Mouse (Mus musculus) cerebellum, postnatal 4 days (tissue): ENCODE results near the gene Noc4l.

Source experiments
- DNase-seq, 2 experiments: peaks; one replicate each; pipeline ENCODE4 v3.0.0; 2022; ENCODE audit warnings: low spot score in 2 of 2, mixed read lengths in 1 of 2

Noc4l gene

DNA sequence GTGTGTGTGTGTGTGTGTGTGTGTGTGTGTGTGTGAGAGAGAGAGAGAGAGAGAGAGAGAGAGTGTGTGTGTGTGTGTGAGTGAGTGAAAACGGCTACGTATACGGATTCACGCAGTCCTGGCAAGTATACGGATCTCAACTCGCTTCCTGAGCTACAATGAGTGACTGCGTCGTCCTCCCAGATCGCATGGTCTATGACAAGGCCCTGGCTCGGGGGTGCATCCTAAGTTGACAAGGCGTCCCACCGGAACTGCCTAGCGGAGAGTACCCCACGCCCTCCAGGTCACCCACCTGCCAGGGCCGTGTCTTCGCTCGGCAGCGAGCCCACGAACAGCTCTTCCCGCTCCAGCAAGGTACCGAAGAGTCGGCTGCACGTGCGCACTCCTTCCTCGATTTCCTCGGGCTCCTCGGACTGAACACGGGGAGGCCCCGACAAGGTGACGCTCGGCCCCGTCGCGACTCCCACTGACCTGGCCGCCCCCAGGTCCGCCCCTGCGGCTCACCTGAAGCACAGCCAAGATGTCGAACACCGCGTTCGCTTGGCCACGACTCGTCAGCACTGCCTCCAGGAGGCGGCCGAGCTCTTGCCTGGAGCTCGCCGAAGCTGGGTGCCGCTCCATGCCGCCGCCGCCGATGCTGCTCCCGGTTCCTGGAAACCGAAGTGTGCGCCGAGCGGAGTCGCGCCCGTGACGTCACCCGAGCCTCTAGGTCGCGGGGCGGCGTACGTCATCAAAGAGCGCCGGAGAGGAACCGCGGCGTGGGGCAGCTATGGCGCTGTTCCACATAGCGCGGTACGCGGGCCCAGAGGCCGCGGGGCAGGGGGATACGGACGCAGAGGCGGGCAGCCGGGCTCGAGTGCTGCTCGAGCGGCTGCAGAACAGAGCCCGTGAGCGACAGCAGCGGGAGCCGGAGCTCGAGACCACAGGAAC lies at the start of gene Noc4l, which contains the start of gene Ddx51:
TSS of gene Noc4l (minus strand) at position 699 of the 930 bp plus-strand sequence.
TSS of gene Ddx51 (plus strand) at position 733 of the 930 bp plus-strand sequence.
- peak; percentile 98 to 99 for DNase-seq

DNA sequence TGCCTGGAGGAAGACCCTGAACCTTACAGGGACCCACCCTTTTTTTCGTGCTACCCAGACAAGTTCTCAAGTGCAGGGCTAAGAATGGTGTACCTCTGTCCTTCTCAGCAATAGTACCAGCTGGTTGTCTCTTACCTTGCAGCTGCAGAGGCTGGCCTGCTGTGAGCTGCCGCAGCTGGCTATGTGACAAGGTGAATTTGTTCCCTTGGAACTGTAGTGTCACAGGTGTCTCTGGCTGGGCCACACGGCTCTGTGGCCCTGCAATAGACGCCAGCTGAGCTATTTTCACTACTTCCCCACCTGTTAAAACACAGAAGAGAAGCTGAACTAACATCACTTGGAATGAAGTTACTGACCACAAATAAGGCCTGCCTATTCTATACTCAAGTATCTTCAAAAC lies 45.4 kb upstream of the Noc4l start:
- no peak for DNase-seq

DNA sequence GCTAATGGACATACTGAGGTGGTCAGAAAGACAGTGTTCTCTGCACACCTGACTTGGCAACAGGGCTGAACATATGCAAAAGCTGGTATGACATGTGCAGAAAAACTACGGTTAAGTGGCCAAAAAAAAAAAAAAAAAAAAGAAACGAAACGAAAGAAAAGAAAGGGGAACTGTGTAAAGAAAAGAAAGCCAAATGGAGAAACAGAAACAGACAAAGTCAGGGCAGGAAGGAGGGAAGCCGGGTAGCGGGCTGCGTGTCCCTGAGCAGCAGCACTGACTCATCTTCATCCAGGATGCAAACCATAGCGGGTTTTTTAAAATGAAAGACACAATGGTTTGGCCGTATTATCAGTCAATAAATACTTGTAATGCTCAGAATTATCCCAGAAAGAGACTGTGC lies 28.8 kb upstream of the Noc4l start:
- no peak for DNase-seq

DNA sequence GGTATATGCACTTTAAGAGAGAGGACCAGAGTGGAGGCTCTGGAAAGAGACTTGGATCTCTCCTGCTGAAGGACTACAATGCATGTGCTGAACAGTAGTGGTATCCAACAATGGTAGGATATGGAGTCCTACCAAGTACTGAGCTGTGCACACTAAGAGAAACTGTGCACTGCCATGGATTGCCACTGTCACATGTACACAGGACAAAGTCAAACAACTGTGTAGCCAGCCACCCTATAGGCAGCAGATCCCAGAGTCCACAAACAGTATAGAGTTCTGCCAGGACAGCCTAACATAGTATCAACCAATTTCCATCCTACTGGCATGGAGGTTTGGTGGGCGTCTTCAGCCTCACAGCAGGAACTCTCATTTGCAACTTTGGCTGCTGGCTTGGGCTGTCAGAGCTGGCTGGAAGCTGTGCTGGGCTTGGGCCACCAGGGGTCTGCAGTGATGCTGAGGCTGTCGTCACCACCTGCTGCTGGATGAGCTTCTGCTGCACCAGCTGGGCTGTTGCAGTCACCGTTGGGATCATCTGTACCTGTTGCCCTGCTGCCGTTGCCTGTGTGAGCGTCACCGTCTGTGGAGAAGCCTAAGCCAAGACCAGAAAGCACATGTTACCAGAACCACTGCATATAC lies 12.4 kb upstream of the Noc4l start:
- no peak for DNase-seq

DNA sequence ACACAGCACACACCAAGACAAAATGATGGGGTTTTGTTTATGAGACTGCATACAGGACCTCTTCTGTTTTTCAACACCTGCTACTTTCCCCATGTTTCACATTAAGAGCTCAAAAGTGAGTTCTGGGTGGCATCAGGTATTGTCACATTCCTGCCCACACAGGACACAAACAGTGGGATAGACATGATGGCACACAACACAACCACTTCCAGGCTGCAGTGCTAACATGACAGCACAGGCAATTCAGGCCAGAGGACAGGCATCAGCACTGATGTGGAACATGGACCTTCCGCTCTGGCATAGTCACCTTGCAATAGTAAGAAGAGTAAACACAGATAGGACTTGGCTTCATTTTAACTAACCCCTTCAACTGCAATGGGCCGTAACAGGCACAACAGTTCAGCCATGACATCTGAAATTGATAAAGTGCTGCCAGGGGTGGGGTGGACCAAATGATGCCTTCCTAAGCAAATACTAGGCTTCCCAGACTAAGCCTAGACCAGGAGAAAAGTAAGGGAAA lies 11.6 kb upstream of the Noc4l start:
- no peak for DNase-seq

DNA sequence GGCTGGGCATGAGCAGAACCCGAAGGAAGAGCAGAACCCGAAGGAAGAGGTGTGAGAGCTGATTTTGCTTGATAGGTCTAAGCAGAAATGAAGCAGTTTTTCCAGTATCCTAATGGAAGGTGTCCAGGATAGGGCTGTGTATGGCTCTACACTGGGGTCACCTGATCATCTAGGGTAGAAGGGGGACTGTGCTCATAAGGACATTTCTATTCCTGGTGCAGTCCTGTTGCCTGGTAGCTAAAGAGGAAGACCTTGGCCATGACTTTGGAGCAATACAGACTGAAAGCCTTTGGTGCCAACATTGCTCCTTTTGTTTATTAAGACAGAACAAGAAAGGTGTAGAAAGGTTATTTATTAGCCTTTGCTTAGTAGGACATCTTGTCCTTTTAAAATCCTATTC lies 10.8 kb upstream of the Noc4l start:
- DNase-seq = no peak

DNA sequence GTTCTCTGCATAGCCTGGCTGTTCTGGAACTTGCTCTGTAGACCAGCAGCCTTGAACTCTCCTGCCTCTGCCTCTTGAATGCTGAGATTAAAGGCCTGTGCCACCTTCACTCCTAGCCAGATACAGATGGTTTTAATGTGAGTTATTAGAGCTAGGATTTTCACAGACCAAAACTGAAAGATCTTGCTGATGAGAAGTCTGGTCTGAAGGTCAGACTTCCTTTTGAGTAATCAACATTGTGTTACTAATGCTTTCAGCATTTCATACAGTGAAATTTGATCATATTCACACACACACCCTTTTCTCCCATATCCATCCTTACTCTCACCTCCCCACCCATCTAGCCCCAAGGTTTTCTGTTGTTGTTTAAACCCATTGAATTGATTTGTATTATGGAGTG lies 6.5 kb upstream of the Noc4l start:
- no peak for DNase-seq

DNA sequence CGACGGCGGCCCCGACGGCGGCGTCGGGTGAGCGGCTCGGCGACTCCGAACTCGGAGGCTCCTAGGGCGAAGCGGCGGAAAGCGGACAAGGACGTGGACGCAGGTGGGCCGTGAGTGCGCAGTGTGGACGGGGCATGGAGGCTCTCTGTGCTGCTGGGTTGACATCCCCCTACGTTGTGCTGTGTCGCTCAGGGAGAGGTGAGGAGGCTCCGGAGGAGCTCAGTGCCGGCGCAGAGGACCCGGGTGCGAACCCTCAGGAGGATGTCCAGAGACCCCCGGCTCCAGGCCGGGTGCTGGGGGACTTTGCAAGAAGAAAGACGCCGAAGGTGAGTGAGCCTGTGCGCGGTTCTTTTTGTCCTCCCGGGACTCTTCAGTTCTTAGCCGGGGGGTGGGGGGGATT lies 469 bp upstream of the Noc4l start:
- peak in 1 of 2 experiments; percentile 32 for DNase-seq

DNA sequence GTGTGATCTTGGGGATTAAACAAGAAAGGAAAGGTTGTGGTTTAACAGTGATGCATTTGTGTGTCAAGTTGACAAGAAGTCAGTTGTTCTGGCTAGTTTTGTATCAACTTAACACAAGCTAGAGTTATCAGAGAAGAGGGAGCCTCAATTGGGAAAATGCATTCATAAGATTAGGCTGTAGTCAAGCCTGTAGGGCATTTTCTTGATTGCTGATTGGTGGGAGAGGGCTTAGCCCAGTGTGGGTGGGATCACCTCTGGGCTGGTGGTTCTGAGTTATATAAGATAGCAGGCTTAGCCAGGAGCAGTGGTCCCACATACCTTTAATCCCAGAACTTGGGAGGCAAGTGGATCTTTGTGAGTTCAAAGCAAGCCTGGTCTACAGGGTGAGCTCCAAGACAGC lies 6.8 kb downstream of the Noc4l start:
- no peak for DNase-seq

DNA sequence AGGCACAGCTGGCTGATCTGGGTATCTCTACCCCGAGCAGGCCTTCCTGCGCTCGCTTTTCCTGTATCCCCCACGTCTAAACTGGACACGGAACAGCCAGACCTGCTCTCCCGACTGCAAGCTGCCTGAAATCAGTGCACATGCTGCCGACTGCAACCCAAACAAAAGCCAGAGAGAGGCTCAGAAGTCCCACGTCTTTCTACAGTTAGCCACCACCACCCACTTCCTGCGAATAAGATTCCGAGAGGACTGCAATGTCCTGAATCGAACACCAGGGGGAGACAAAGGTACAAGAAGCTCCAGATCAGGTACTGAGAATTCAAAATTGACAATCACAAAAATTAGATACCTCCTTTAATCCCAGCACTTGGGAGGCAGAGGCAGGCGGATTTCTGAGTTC lies 13.8 kb downstream of the Noc4l start:
- DNase-seq = peak; percentile 57 to 72

DNA sequence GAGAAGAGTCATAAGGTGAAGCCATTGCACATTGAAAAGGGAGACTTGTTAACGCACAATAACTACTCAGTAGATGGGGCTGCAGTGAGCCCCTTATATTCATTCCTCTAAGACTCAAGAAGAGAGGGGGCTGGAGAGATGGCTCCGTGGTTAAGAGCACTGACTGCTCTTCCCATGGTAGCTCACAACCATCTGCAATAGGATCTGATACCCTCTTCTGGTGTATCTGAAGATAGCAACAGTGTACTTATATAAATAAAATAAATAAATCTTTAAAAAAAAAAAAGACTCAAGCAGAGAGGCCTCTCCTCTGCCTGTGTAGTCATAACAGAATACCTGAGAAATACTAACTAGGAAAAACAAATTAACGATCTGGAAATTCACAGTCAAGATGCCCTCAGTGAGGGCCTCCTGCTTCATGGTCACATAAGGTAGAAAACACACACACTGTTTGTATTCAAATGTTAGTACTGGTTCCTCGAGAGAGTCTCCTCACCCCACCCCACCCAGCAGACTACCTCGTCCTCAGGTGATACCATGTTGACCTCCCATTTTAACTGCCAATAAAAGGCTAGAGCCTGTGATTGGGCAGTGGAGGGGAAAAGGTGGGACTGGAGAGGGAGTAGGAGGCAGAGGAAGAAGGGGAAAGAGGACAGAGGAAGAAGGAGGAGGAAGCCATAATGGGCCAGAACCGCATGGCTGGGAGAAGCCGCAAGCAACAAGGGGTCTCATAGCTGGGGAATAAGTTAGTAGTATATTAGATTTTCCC lies 14.7 kb downstream of the Noc4l start:
- no peak for DNase-seq

DNA sequence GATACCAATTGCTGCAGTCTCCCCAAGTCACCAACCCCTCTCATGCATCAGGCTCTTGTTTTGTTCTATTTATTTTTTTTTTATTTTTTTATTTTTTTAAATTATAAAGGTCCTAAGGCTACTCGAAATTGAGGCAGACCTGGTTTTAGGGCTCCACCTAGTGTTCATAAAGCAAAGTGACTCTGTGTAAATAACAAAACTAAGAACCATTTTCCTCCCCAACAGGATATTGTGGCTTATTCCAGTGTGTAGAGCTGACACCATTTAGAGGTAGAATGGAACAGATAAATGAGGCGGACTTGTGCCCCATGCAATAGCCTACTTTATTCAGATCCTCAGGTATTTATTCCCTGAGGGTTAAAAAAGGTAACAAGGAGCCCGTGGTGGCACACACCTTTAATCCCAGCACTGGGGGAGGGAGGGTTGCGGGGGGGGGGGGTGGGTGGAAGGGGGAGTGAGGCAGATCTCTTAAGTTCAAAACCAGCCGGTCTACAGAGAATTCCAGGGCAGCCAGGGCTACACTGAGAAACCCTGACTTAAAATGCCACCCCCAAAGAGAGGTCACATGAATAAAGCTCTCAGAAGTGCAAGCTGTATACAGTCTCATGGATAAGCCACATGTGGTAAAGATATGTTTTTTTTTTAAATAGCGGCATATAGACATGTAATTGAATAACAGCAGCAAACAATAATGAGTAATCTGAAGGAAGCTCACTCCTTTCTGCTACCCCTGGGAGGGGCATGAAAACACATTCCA lies 17.1 kb downstream of the Noc4l start:
- DNase-seq = no peak

DNA sequence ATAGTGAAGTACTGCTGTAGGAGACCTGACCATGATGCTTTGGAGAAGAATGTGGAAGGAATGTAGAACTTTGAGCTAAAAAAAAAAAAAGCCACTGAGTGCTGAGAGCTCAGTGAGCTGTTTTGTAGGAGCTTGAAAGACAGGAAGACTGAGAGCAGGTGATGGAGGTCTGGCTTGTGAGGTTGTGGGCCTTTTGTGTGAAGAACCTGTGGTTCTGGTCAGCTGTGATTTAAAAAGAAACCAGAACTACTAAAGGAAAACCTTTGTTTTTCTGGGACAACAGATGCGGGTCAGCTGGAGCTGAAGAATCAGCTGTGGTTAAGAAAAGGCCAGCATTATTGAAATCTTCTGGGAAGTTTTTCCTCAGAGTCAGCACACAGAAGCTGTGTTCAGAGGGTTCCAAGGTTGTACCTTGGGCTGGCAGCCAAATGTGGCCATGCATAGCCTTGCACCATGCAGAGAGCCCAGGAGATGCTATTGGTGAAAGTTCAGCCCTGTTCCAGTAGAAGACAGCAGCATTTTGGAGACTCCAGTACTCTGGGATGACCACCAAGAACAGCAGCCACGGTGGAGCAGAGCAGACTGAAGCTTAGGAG lies 23.6 kb downstream of the Noc4l start:
- no peak for DNase-seq

DNA sequence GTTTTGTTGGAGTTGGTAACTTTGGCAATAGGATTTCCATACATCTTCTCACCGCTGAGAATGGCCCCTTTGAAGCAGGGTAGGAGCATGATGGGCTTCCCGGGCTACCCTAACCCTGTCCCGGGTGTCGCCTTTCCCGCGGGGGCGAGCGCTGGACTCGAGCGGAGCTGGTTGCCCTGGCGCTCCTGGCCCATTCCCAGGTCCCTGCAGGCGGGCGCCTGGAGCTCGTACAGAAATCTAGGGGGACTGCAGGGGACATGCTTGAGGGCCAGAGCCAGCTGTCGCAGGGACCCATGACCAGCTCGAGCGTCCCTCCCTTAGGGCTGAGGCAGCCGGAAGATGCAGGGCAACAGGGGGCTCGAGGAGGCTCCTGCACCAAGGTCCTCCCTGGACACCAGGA lies 25.1 kb downstream of the Noc4l start:
- DNase-seq = no peak

DNA sequence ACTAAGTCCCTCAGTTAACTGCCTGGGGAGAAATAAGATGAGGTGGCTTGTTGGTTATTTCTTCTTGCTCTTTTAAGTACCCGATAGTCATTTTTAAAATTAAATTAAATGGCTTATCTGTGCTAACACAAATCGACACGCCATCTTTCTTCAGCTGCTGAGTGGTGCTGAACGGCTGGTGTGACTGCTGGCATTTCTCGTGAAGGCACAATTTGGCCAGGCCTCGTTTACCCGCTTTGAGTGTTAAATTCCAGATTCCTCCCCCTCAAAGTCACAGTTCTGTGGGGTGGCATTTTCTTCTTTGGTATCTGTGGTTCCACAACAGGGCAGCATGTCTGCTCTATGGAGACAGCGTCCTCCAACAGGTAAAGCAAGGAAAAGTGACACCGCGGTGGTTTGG lies 25.9 kb downstream of the Noc4l start:
- DNase-seq = no peak

DNA sequence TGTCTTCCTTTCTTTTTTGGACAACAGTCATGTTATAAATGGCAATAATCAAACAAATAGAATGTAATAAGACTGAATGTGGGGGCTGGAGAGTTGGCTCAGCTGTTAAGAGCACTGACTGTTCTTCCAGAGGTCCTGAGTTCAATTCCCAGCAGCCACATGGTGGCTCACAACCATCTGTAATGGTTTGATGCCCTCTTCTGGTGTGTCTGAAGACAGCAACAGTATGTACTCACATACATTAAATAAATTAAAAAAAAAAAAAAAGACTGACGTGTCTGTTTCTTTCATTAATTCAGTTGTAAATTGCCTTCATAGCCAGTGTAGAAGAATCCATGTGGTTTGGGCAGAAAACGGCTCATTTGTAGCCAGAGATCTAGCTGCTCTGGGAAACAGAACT lies 28.9 kb downstream of the Noc4l start:
- no peak for DNase-seq

DNA sequence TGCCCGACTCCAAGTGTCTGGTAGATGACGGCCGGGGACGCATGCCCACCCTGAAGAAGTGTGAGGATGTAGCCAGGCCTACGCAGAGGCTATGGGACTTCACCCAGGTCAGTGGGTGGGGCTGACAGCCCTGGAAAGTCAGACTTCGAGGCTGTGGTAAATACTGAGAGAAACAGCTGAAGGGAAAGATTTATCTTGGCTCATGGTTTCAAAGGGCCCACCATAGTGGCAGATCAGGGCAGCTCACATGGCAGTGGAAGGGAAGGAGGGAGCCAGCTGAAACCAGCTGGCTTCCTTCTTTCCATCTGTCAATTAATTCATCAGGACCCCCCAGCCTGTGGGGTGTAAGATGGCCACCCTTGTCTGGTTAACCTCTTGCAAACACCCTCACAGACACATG lies 34.0 kb downstream of the Noc4l start:
- no peak for DNase-seq

DNA sequence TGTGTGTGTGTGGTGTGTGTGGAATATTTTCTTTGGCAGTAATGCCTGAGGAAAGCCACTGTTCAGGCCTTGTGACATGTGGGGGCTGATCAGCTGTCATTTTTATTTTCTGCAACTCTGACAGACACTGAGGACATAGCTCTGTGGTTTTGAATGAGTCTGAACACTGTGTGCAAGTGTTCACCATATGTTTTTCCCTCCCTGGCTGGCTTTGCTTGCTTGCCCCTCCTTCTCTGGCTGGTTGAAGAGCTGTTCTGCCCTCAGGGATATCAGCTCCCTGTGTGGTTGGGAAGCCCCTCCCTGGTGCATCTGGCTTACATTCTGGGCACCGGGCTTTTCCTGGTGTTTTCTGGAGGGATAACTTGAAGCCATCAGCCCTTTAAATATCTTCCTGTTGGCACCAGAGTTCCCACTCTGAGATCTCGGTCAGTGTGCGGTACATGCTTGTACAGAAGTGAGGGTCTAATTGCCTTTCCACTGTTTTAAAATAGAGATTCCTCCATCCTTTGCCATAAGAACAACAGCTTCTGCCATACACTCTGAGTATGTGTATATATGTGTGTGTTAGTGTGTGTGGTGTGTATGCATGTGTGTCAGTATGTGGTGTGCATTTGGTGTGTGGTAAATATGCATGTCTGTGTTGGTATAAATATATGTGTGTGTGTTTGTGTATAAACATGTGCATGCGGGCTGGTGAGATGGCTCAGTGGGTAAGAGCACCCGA lies 41.6 kb downstream of the Noc4l start:
- DNase-seq = no peak

DNA sequence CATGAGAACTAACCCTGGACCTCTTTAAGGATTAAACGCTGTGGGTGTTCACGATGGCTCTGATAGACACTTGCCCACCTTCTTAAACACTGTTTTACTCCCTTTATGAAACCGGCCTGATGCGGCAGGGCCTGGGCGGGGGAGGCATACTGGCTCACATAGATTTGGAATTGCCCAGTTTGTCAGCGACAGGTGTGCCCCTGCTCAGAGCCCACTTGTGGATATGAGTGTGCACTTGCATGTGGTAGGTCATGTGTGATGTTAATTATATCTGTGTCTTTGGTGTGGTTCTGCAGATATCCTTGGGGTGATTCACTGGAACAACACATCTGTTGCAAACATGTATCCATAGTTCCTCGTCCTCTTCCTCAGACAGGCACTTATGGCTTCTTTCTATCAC lies 42.7 kb downstream of the Noc4l start:
- DNase-seq = no peak

DNA sequence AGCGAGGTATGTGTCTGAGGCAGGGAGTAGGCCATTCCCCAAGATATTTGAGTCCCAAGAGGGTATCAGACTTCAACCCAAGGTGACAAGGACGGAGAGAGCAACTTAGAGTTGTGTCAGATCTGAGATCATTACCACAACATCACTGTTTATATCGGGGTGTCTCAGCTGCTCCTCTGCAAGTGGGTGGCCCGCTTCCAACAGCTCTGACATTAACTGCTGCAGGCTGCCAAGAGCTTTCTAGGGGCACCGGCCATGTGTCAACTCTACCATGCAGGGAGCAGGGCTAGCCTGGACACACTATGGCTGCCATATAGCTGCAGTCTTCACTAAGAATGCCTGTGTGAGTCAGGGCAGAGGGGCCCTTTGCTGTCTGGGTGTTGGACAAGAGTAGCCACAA lies 43.3 kb downstream of the Noc4l start:
- DNase-seq = no peak
